Mouse (Mus musculus) erythroblast, adult 5-6 weeks (primary cell): Measurements from ENCODE around the gene Naif1. TPM values are rescaled to one million over a fixed set of nuclear protein-coding genes. Genes with fewer than 3 reads are reported as not detected.
A peak's percentile ranks its signal among the peaks of the same experiment; 100 is the strongest.

Experiments used
- ATAC-seq: replicated peaks from 2 replicates; pipeline ENCODE4 v1.8.0; 2016; ENCODE audit warnings: moderate number of reproducible peaks, mild to moderate bottlenecking, moderate TSS enrichment, inconsistent platforms; ENCODE audit not compliant: poor library complexity, low FRiP score, severe bottlenecking
- total RNA-seq, 2 experiments: library from RNA; stranded (forward) in 1 of 2; stranded (reverse) in 1 of 2; fragments of 150-400 nt in 1 of 2; fragments of 200-764, 138-1000 nt in 1 of 2; gene quantifications; 2 replicates each; pipeline versions ENCODE4 v1.2.3 to v1.2.4; 2015 to 2017; ENCODE audit warnings: low replicate concordance in 2 of 2

Gene Naif1
- total RNA-seq, 2 experiments from 2014 or later, result 0.77 to 2.1 TPM

GRCm38 (mm10) chr2:32493301-32493701, 43.0 kb downstream of the Naif1 start:
- ATAC-seq, result no peak

GRCm38 (mm10) chr2:32494522-32494921, 44.3 kb downstream of the Naif1 start:
- ATAC-seq, result no peak

GRCm38 (mm10) chr2:32495185-32495726, 45.0 kb downstream of the Naif1 start:
- 0 out of 2 replicates have a peak, but pooled peaks have one; percentile 28 for ATAC-seq

GRCm38 (mm10) chr2:32496190-32496589, 45.9 kb downstream of the Naif1 start:
- ATAC-seq, result no peak

GRCm38 (mm10) chr2:32499365-32499764, 49.1 kb downstream of the Naif1 start:
- ATAC-seq, result no peak

GRCm38 (mm10) chr2:32500461-32500860, 50.2 kb downstream of the Naif1 start:
- no peak for ATAC-seq

GRCm38 (mm10) chr2:32501754-32502324, 51.6 kb downstream of the Naif1 start:
- no peak for ATAC-seq

GRCm38 (mm10) chr2:32502843-32503242, 52.6 kb downstream of the Naif1 start:
- ATAC-seq, result no peak

GRCm38 (mm10) chr2:32503588-32503987, 53.3 kb downstream of the Naif1 start:
- ATAC-seq, result no peak

GRCm38 (mm10) chr2:32505536-32505935, 55.3 kb downstream of the Naif1 start:
- ATAC-seq, result no peak

Other genes starting within 250 kb of the Naif1 start
- gene Pomt1, start 213.9 kb upstream of the Naif1 start, total RNA-seq (2015; ENCODE audit: low replicate concordance), result 5.0 and 6.0 TPM in 2 replicates
- 3.9 and 10.9 TPM in 2 replicates for gene Pomt1, start 213.9 kb upstream of the Naif1 start, total RNA-seq (2017; ENCODE audit: low replicate concordance)
- gene Uck1, start 190.3 kb upstream of the Naif1 start, total RNA-seq (2015; ENCODE audit: low replicate concordance), result 0.96 and 3.1 TPM in 2 replicates
- 4.0 and 11.6 TPM in 2 replicates for gene Uck1, start 190.3 kb upstream of the Naif1 start, total RNA-seq (2017; ENCODE audit: low replicate concordance)
- 6.3 and 11.1 TPM in 2 replicates for gene Golga2, start 163.1 kb upstream of the Naif1 start, total RNA-seq (2015; ENCODE audit: low replicate concordance)
- gene Golga2, start 163.1 kb upstream of the Naif1 start, total RNA-seq (2017; ENCODE audit: low replicate concordance), result 34.5 and 44.0 TPM in 2 replicates
- gene Swi5, start 162.4 kb upstream of the Naif1 start, total RNA-seq (2015; ENCODE audit: low replicate concordance), result 30.4 and 97.8 TPM in 2 replicates
- 76.9 and 89.4 TPM in 2 replicates for gene Swi5, start 162.4 kb upstream of the Naif1 start, total RNA-seq (2017; ENCODE audit: low replicate concordance)
- gene Ciz1, start 98.1 kb upstream of the Naif1 start, total RNA-seq (2015; ENCODE audit: low replicate concordance), result 18.6 and 38.2 TPM in 2 replicates
- gene Ciz1, start 98.1 kb upstream of the Naif1 start, total RNA-seq (2017; ENCODE audit: low replicate concordance), result 21.2 and 33.5 TPM in 2 replicates
- gene Dnm1, start 97.1 kb upstream of the Naif1 start, total RNA-seq (2015; ENCODE audit: low replicate concordance), result not detected in 2 replicates
- gene Dnm1, start 97.1 kb upstream of the Naif1 start, total RNA-seq (2017; ENCODE audit: low replicate concordance), result not detected in 2 replicates
- gene 1110008P14Rik, start 68.5 kb upstream of the Naif1 start, total RNA-seq (2015; ENCODE audit: low replicate concordance), result 8.6 and 12.3 TPM in 2 replicates
- 5.1 and 7.7 TPM in 2 replicates for gene 1110008P14Rik, start 68.5 kb upstream of the Naif1 start, total RNA-seq (2017; ENCODE audit: low replicate concordance)
- gene Lcn2, start 62.2 kb upstream of the Naif1 start, total RNA-seq (2015; ENCODE audit: low replicate concordance), result 2,071 and 2,279 TPM in 2 replicates
- gene Lcn2, start 62.2 kb upstream of the Naif1 start, total RNA-seq (2017; ENCODE audit: low replicate concordance), result 352 and 444 TPM in 2 replicates
- 1.5 and 1.7 TPM in 2 replicates for gene Ptges2, start 54.6 kb upstream of the Naif1 start, total RNA-seq (2015; ENCODE audit: low replicate concordance)
- gene Ptges2, start 54.6 kb upstream of the Naif1 start, total RNA-seq (2017; ENCODE audit: low replicate concordance), result 2.8 and 6.6 TPM in 2 replicates
- 2.1 and 6.3 TPM in 2 replicates for gene Slc25a25, start 988 bp downstream of the Naif1 start, total RNA-seq (2015; ENCODE audit: low replicate concordance)
- gene Slc25a25, start 988 bp downstream of the Naif1 start, total RNA-seq (2017; ENCODE audit: low replicate concordance), result 4.2 and 16.2 TPM in 2 replicates
- gene Fam102a, start 84.9 kb downstream of the Naif1 start, total RNA-seq (2015; ENCODE audit: low replicate concordance), result 1.2 and 2.7 TPM in 2 replicates
- 0.28 and 6.5 TPM in 2 replicates for gene Fam102a, start 84.9 kb downstream of the Naif1 start, total RNA-seq (2017; ENCODE audit: low replicate concordance)
- gene Dpm2, start 120.4 kb downstream of the Naif1 start, total RNA-seq (2015; ENCODE audit: low replicate concordance), result 26.9 and 41.0 TPM in 2 replicates
- 8.6 and 18.2 TPM in 2 replicates for gene Dpm2, start 120.4 kb downstream of the Naif1 start, total RNA-seq (2017; ENCODE audit: low replicate concordance)
- not detected in 2 replicates for gene Pip5kl1, start 124.3 kb downstream of the Naif1 start, total RNA-seq (2015; ENCODE audit: low replicate concordance)
- gene Pip5kl1, start 124.3 kb downstream of the Naif1 start, total RNA-seq (2017; ENCODE audit: low replicate concordance), result 1.9 TPM in 1 of 2 replicates, not detected in the other
- gene 9430097D07Rik, start 125.2 kb downstream of the Naif1 start, total RNA-seq (2015; ENCODE audit: low replicate concordance), result not detected in 2 replicates
- gene 9430097D07Rik, start 125.2 kb downstream of the Naif1 start, total RNA-seq (2017; ENCODE audit: low replicate concordance), result not detected in 2 replicates
- gene St6galnac4, start 136.6 kb downstream of the Naif1 start, total RNA-seq (2015; ENCODE audit: low replicate concordance), result 8.8 and 9.4 TPM in 2 replicates
- gene St6galnac4, start 136.6 kb downstream of the Naif1 start, total RNA-seq (2017; ENCODE audit: low replicate concordance), result 3.8 and 4.9 TPM in 2 replicates
- gene St6galnac6, start 149.3 kb downstream of the Naif1 start, total RNA-seq (2015; ENCODE audit: low replicate concordance), result 0.77 and 3.3 TPM in 2 replicates
- 2.1 and 2.5 TPM in 2 replicates for gene St6galnac6, start 149.3 kb downstream of the Naif1 start, total RNA-seq (2017; ENCODE audit: low replicate concordance)
- gene Ak1, start 171.3 kb downstream of the Naif1 start, total RNA-seq (2015; ENCODE audit: low replicate concordance), result not detected in 2 replicates
- gene Ak1, start 171.3 kb downstream of the Naif1 start, total RNA-seq (2017; ENCODE audit: low replicate concordance), result not detected in 2 replicates
- 4.0 and 6.7 TPM in 2 replicates for gene Eng, start 196.1 kb downstream of the Naif1 start, total RNA-seq (2015; ENCODE audit: low replicate concordance)
- gene Eng, start 196.1 kb downstream of the Naif1 start, total RNA-seq (2017; ENCODE audit: low replicate concordance), result 1.5 and 3.2 TPM in 2 replicates